Mouse (Mus musculus): ENCODE results near the gene Gpr161.
A peak's percentile ranks its signal among the peaks of the same experiment; 100 is the strongest.

Gene Gpr161

GRCm38 (mm10) chr1:165295489-165295888 is at the start of gene Gpr161:
TSS of gene Gpr161 (plus strand) at chr1:165295789.
- no peak for DNase-seq (ENCODE audit: low read depth, low spot score)

- no peak for DNase-seq (ENCODE audit: low read depth, low spot score)
Measured at GRCm38 (mm10) chr1:165246587-165246986, 49.0 kb upstream of the Gpr161 start.

- DNase-seq (ENCODE audit: low read depth, low spot score), result no peak
Measured at GRCm38 (mm10) chr1:165247085-165247484, 48.5 kb upstream of the Gpr161 start.

GRCm38 (mm10) chr1:165247788-165248187 is 47.8 kb upstream of the Gpr161 start:
- no peak for DNase-seq (ENCODE audit: low read depth, low spot score)

GRCm38 (mm10) chr1:165248842-165249241 is 46.7 kb upstream of the Gpr161 start:
- DNase-seq (ENCODE audit: low read depth, low spot score), result no peak

- no peak for DNase-seq (ENCODE audit: low read depth, low spot score)
Measured at GRCm38 (mm10) chr1:165250546-165250945, 45.0 kb upstream of the Gpr161 start.

- DNase-seq (ENCODE audit: low read depth, low spot score), result peak; percentile 40
Measured at GRCm38 (mm10) chr1:165252027-165252671, 43.4 kb upstream of the Gpr161 start.

- no peak for DNase-seq (ENCODE audit: low read depth, low spot score)
Measured at GRCm38 (mm10) chr1:165274946-165275345, 20.6 kb upstream of the Gpr161 start.

GRCm38 (mm10) chr1:165280741-165281140 is 14.8 kb upstream of the Gpr161 start:
- DNase-seq (ENCODE audit: low read depth, low spot score), result no peak

- peak; percentile 9 for DNase-seq (ENCODE audit: low read depth, low spot score)
Measured at GRCm38 (mm10) chr1:165281351-165282221, 14.0 kb upstream of the Gpr161 start.

GRCm38 (mm10) chr1:165282222-165282966 is 13.2 kb upstream of the Gpr161 start:
- peak; percentile 5 for DNase-seq (ENCODE audit: low read depth, low spot score)

GRCm38 (mm10) chr1:165282967-165283345 is 12.6 kb upstream of the Gpr161 start:
- DNase-seq (ENCODE audit: low read depth, low spot score), result no peak

- no peak for DNase-seq (ENCODE audit: low read depth, low spot score)
Measured at GRCm38 (mm10) chr1:165284096-165284495, 11.5 kb upstream of the Gpr161 start.

GRCm38 (mm10) chr1:165288165-165288564 is 7.4 kb upstream of the Gpr161 start:
- no peak for DNase-seq (ENCODE audit: low read depth, low spot score)

GRCm38 (mm10) chr1:165289831-165290230 is 5.8 kb upstream of the Gpr161 start:
- no peak for DNase-seq (ENCODE audit: low read depth, low spot score)

GRCm38 (mm10) chr1:165291606-165292005 is 4.0 kb upstream of the Gpr161 start:
- DNase-seq (ENCODE audit: low read depth, low spot score), result no peak

GRCm38 (mm10) chr1:165301108-165301507 is 5.5 kb downstream of the Gpr161 start:
- DNase-seq (ENCODE audit: low read depth, low spot score), result no peak

- DNase-seq (ENCODE audit: low read depth, low spot score), result no peak
Measured at GRCm38 (mm10) chr1:165301567-165301966, 6.0 kb downstream of the Gpr161 start.

- DNase-seq (ENCODE audit: low read depth, low spot score), result no peak
Measured at GRCm38 (mm10) chr1:165302455-165303208, 7.0 kb downstream of the Gpr161 start.

- DNase-seq (ENCODE audit: low read depth, low spot score), result no peak
Measured at GRCm38 (mm10) chr1:165303209-165303608, 7.6 kb downstream of the Gpr161 start.

GRCm38 (mm10) chr1:165304341-165304740 is 8.8 kb downstream of the Gpr161 start:
- DNase-seq (ENCODE audit: low read depth, low spot score), result no peak
